Mouse (Mus musculus) CH12.LX (cell line): ENCODE measurements around the gene Trip12. TPM values are rescaled to one million over a fixed set of nuclear protein-coding genes. Genes with fewer than 3 reads are reported as not detected.

Source experiments
- DNase-seq: peaks from one replicate; pipeline ENCODE4 v3.0.0-alpha.2; 2013; ENCODE audit errors: extremely low read depth
- H3K27ac ChIP-seq: 2 replicates; pipeline ENCODE4 v1.5.1; 2012; ENCODE audit warnings: low read depth, mild to moderate bottlenecking, control low read depth, moderate library complexity; ENCODE audit not compliant: insufficient read depth
- H3K27me3 ChIP-seq: replicated peaks from 2 replicates; pipeline ENCODE3; 2012; ENCODE audit warnings: inconsistent platforms
- H3K36me3 ChIP-seq, 2 experiments: replicated peaks in 1 of 2; 2 replicates each; pipeline versions ENCODE3 to v1.6.1; 2012; ENCODE audit warnings: inconsistent platforms in 1 of 2, low read length in 1 of 2, mild to moderate bottlenecking in 1 of 2, mixed read lengths in 1 of 2, moderate library complexity in 1 of 2; ENCODE audit not compliant: control insufficient read depth in 1 of 2, insufficient read depth in 1 of 2
- H3K4me1 ChIP-seq, 2 experiments: 2 replicates each; pipeline ENCODE4 v1.6.1; 2012; ENCODE audit warnings: inconsistent platforms in 1 of 2, moderate library complexity in 1 of 2; ENCODE audit not compliant: insufficient read depth in 2 of 2, control insufficient read depth in 1 of 2
- H3K4me2 ChIP-seq: 2 replicates; pipeline ENCODE4 v1.6.1; 2012; ENCODE audit warnings: low read depth, mild to moderate bottlenecking, control low read depth; ENCODE audit not compliant: poor library complexity, insufficient read depth, severe bottlenecking
- H3K4me3 ChIP-seq, 3 experiments: fragments of 150-350 bp in 1 of 3; sonication (generic) in 1 of 3; replicated peaks in 1 of 3; 2 replicates each; pipeline versions ENCODE3 to v1.5.1; 2011 to 2012; ENCODE audit warnings: low read depth in 2 of 3, low read length in 2 of 3, mild to moderate bottlenecking in 2 of 3, moderate library complexity in 2 of 3, control low read depth in 1 of 3, improper control_type of control experiment in 1 of 3, inconsistent platforms in 1 of 3, mixed read lengths in 1 of 3; ENCODE audit not compliant: poor library complexity in 1 of 3
- H3K79me2 ChIP-seq: replicated peaks from 2 replicates; pipeline ENCODE4 v1.6.1; 2012; ENCODE audit warnings: mild to moderate bottlenecking, moderate library complexity; ENCODE audit not compliant: control insufficient read depth, poor library complexity, insufficient read depth, severe bottlenecking; ENCODE audit errors: extremely low read depth
- H3K9ac ChIP-seq: 2 replicates; pipeline ENCODE4 v1.6.1; 2012; ENCODE audit warnings: low read depth, mild to moderate bottlenecking, control low read depth, moderate library complexity; ENCODE audit not compliant: insufficient read depth
- H3K9me3 ChIP-seq: replicated peaks from 2 replicates; pipeline ENCODE3; 2012; ENCODE audit warnings: low read length, inconsistent platforms, mixed read lengths
- BHLHE40 ChIP-seq: IDR thresholded peaks from 2 replicates; pipeline ENCODE4 v1.6.1; 2011; ENCODE audit warnings: mild to moderate bottlenecking, low read depth, low read length, improper control_type of control experiment
- CTCF ChIP-seq, 2 experiments: IDR thresholded peaks in 1 of 2; conservative IDR thresholded peaks in 1 of 2; 2 replicates each; pipeline ENCODE4 v1.5.1; 2011 to 2012; ENCODE audit warnings: low read depth in 2 of 2, low read length in 2 of 2, improper control_type of control experiment in 1 of 2, inconsistent platforms in 1 of 2, mild to moderate bottlenecking in 1 of 2, moderate library complexity in 1 of 2
- ELF1 ChIP-seq: IDR thresholded peaks from 2 replicates; pipeline ENCODE4 v1.6.1; 2014; ENCODE audit warnings: low read depth, mild to moderate bottlenecking, inconsistent platforms, low read length, improper control_type of control experiment
- ETS1 ChIP-seq: conservative IDR thresholded peaks from 2 replicates; pipeline ENCODE4 v1.6.1; 2012; ENCODE audit warnings: low read depth, mild to moderate bottlenecking, inconsistent platforms, low read length, improper control_type of control experiment, moderate library complexity
- GABPA ChIP-seq: IDR thresholded peaks from 2 replicates; pipeline ENCODE4 v1.6.1; 2012; ENCODE audit warnings: low read depth, low read length, improper control_type of control experiment, inconsistent platforms; ENCODE audit not compliant: insufficient replicate concordance
- HCFC1 ChIP-seq: IDR thresholded peaks from 2 replicates; pipeline ENCODE4 v1.6.1; 2012; ENCODE audit warnings: low read depth, mild to moderate bottlenecking, inconsistent platforms, low read length, improper control_type of control experiment
- JUN ChIP-seq: IDR thresholded peaks from 2 replicates; pipeline ENCODE4 v1.6.1; 2011; ENCODE audit warnings: low read depth, mild to moderate bottlenecking, low read length, improper control_type of control experiment, moderate library complexity; ENCODE audit not compliant: insufficient read depth
- KAT2A ChIP-seq: IDR thresholded peaks from 2 replicates; pipeline ENCODE4 v1.6.1; 2012; ENCODE audit warnings: low read length, improper control_type of control experiment, inconsistent platforms; ENCODE audit not compliant: insufficient replicate concordance
- MAZ ChIP-seq: IDR thresholded peaks from 2 replicates; pipeline ENCODE4 v1.6.1; 2012; ENCODE audit warnings: low read depth, mild to moderate bottlenecking, inconsistent platforms, low read length, improper control_type of control experiment, moderate library complexity
- MXI1 ChIP-seq: IDR thresholded peaks from 2 replicates; pipeline ENCODE4 v1.6.1; 2011; ENCODE audit warnings: mild to moderate bottlenecking, low read depth, low read length, improper control_type of control experiment
- NELFE ChIP-seq: IDR thresholded peaks from 2 replicates; pipeline ENCODE4 v1.6.1; 2011; ENCODE audit warnings: low read depth, low read length, improper control_type of control experiment
- NRF1 ChIP-seq: IDR thresholded peaks from 2 replicates; pipeline ENCODE4 v1.6.1; 2014; ENCODE audit warnings: low read depth, mild to moderate bottlenecking, inconsistent platforms, low read length, improper control_type of control experiment, moderate library complexity
- POLR2A ChIP-seq: IDR thresholded peaks from 2 replicates; pipeline ENCODE4 v1.6.1; 2011; ENCODE audit warnings: low read depth, mild to moderate bottlenecking, improper control_type of control experiment, low read length
- POLR2AphosphoS2 ChIP-seq: IDR thresholded peaks from 2 replicates; pipeline ENCODE4 v1.6.1; 2011; ENCODE audit warnings: low read depth, low read length, improper control_type of control experiment
- RCOR1 ChIP-seq: conservative IDR thresholded peaks from 2 replicates; pipeline ENCODE4 v1.6.1; 2012; ENCODE audit warnings: low read depth, mild to moderate bottlenecking, inconsistent platforms, low read length, improper control_type of control experiment
- SIN3A ChIP-seq: IDR thresholded peaks from 2 replicates; pipeline ENCODE4 v1.6.1; 2012; ENCODE audit warnings: low read length, improper control_type of control experiment, inconsistent platforms
- SMC3 ChIP-seq: IDR thresholded peaks from 2 replicates; pipeline ENCODE4 v1.6.1; 2011; ENCODE audit warnings: low read depth, low read length, improper control_type of control experiment
- TBP ChIP-seq: conservative IDR thresholded peaks from 2 replicates; pipeline ENCODE4 v1.6.1; 2011; ENCODE audit warnings: low read depth, low read length, improper control_type of control experiment
- TCF12 ChIP-seq: IDR thresholded peaks from 2 replicates; pipeline ENCODE4 v1.6.1; 2014; ENCODE audit warnings: low read depth, mild to moderate bottlenecking, inconsistent platforms, low read length, improper control_type of control experiment
- USF1 ChIP-seq: IDR thresholded peaks from 2 replicates; pipeline ENCODE4 v1.6.1; 2014; ENCODE audit warnings: low read depth, mild to moderate bottlenecking, inconsistent platforms, low read length, improper control_type of control experiment
- USF2 ChIP-seq: conservative IDR thresholded peaks from 2 replicates; pipeline ENCODE4 v1.6.1; 2011; ENCODE audit warnings: low read depth, low read length, improper control_type of control experiment
- ZMIZ1 ChIP-seq: IDR thresholded peaks from 2 replicates; pipeline ENCODE4 v1.6.1; 2012; ENCODE audit warnings: low read depth, mild to moderate bottlenecking, inconsistent platforms, low read length, improper control_type of control experiment
- ZNF384 ChIP-seq: IDR thresholded peaks from 2 replicates; pipeline ENCODE4 v1.6.1; 2012; ENCODE audit warnings: low read depth, low read length, improper control_type of control experiment, inconsistent platforms
- dilution Hi-C: fragments of 300-500 bp; cut with MboI; formaldehyde crosslinking; loops from 2 replicates; pipeline ENCODE4 v1.14.3; 2020; ENCODE audit warnings: low sequenced_read_pairs; ENCODE audit not compliant: extremely low pct_unique_long_range_greater_than_20kb, extremely low pct_ligation_motif_present
- in situ Hi-C: fragments of 300-500 bp; cut with MboI; formaldehyde crosslinking; loops from 3 replicates; pipeline ENCODE4 v1.14.3; 2019; ENCODE audit warnings: low sequenced_read_pairs, low pct_ligation_motif_present, low pct_unique_long_range_greater_than_20kb, mixed read lengths
- polyA plus RNA-seq: library from polyadenylated mRNA; unstranded; fragments of >175 nt; gene quantifications from 2 replicates; pipeline ENCODE4 v1.2.1, GENCODE M21; 2012; ENCODE audit warnings: low read depth; ENCODE audit not compliant: insufficient read length
- total RNA-seq, 2 experiments: library from RNA; depleted of rRNA; stranded (reverse); fragments of 300-350 nt in 1 of 2; fragments of >200 nt in 1 of 2; gene quantifications; 2 replicates each; pipeline ENCODE4 v1.2.3; 2012 to 2014

The Trip12 gene
- total and polyA plus RNA-seq, 3 experiments = 75.6 to 93.8 (median 90.2) TPM

- Histone ChIP-seq H3K27ac (no peak overlapping the region), H3K9ac (no peak overlapping the region), H3K4me1 (no peaks in the 10 kb centered on the region), H3K36me3 (peaks cover 0 to 3% of the 10 kb centered on the region in 2 experiments), H3K4me2 (no peak overlapping the region), H3K79me2 (no peaks in the 10 kb centered on the region), H3K4me3 (no peak overlapping the region), H3K27me3 (no peaks in the 10 kb centered on the region), H3K9me3 (no peaks in the 10 kb centered on the region)
- dilution Hi-C loops (no loop called here), in situ Hi-C loops (no loop called here)
- TF ChIP-seq TCF12 = no peak
- TF ChIP-seq CTCF (conservative IDR thresholded peaks at IDR 0.05 in 1 of 2, IDR thresholded peaks at IDR 0.05 in 1 of 2; ENCODE audit: low read depth in 2 of 2, low read length in 2 of 2) = no peak
- no peak for TF ChIP-seq SMC3
- no peak for DNase-seq
Measured at GRCm38 (mm10) chr1:84853721-84854120, 13.4 kb upstream of the Trip12 start.

- dilution Hi-C loops = no loop called here
- no peaks in the 10 kb centered on the region for H3K4me1 ChIP-seq
- H3K4me3 ChIP-seq = no peak overlapping the region
- no peaks in the 10 kb centered on the region for H3K27me3 ChIP-seq
- no peak for DNase-seq
- TF ChIP-seq HCFC1 (no peak), TBP (no peak), ZMIZ1 (no peak), MXI1 (no peak), JUN (no peak), KAT2A (no peak), SIN3A (no peak), MAZ (no peak), ETS1 (no peak)
- TF ChIP-seq, all 38 proteins: peak for 0
- Histone ChIP-seq H3K4me2 (no peak overlapping the region), H3K27ac (no peak overlapping the region), H3K79me2 (no peaks in the 10 kb centered on the region), H3K9ac (no peak overlapping the region), H3K36me3 (peaks cover 0 to 10% of the 10 kb centered on the region in 2 experiments), H3K9me3 (no peaks in the 10 kb centered on the region)
- in situ Hi-C loops = no loop called here
Measured at GRCm38 (mm10) chr1:84851512-84852235, 11.4 kb upstream of the Trip12 start.

- Histone ChIP-seq H3K4me1 (no peaks in the 10 kb centered on the region), H3K27ac (no peak overlapping the region)
- dilution Hi-C loops = no loop called here
Measured at GRCm38 (mm10) chr1:84850471-84850870, 10.2 kb upstream of the Trip12 start.

More at GRCm38 (mm10) chr1:84850471-84850870, 10.2 kb upstream of the Trip12 start:
- in situ Hi-C loops = no loop called here
- H3K27me3 ChIP-seq = no peaks in the 10 kb centered on the region
- H3K4me3 ChIP-seq = no peak overlapping the region
- H3K4me2 ChIP-seq = no peak overlapping the region
- H3K79me2 ChIP-seq = no peaks in the 10 kb centered on the region
- peaks cover 0 to 12% of the 10 kb centered on the region in 2 experiments for H3K36me3 ChIP-seq
- no peaks in the 10 kb centered on the region for H3K9me3 ChIP-seq
- no peak for DNase-seq
- H3K9ac ChIP-seq = no peak overlapping the region
- no peak for TF ChIP-seq RCOR1
- TF ChIP-seq USF1 = no peak
- TF ChIP-seq POLR2A = no peak
- no peak for TF ChIP-seq SIN3A
- TF ChIP-seq TBP = no peak
- TF ChIP-seq BHLHE40 = no peak
- no peak for TF ChIP-seq TCF12
- no peak for TF ChIP-seq GABPA
- TF ChIP-seq NRF1 = no peak
- no peak for TF ChIP-seq NELFE
- TF ChIP-seq MAZ = no peak
- no peak for TF ChIP-seq ZNF384
- TF ChIP-seq ELF1 = no peak
- no peak for TF ChIP-seq HCFC1
- TF ChIP-seq POLR2AphosphoS2 = no peak
- TF ChIP-seq USF2 = no peak
